In genomic region chr5:37131841-37132240, GRCm38 (mm10) we compare ENCODE assay signal across 15 mouse cellular contexts. TPM values are rescaled to one million over a fixed set of nuclear protein-coding genes. Genes with fewer than 3 reads are reported as not detected.
A peak's percentile ranks its signal among the peaks of the same experiment; 100 is the strongest.
DNase-seq lines count a peak whose midpoint lies in the region; ATAC-seq lines count a peak whose summit lies in the region.
"Had no signal": no experiment of that assay in that cellular context is flagged by ENCODE, and none has a peak within 500 bp of the region (broad histone marks: within the 10 kb centered on the region; RNA-seq: fewer than 3 reads in every experiment).

No protein-coding gene starts in this region.

- no peaks in the 10 kb centered on the region for H3K9me3 ChIP-seq in midbrain, embryonic 14.5 days (ENCODE audit: control insufficient read depth, low read length)
- no peaks in the 10 kb centered on the region for H3K9me3 ChIP-seq in midbrain, embryonic 16.5 days (replicated peaks; ENCODE audit: control insufficient read depth, low read length, poor library complexity, severe bottlenecking)
- H3K9me3 ChIP-seq: neural tube, embryonic 15.5 days had no signal

- H3K4me3 ChIP-seq in midbrain, embryonic 14.5 days (replicated peaks; ENCODE audit: low read depth, low read length), result no peak overlapping the region
- H3K4me3 ChIP-seq in midbrain, embryonic 16.5 days (ENCODE audit: low read depth, low read length), result no peak overlapping the region
- H3K4me3 ChIP-seq: neural tube, embryonic 15.5 days had no signal

- H3K27me3 ChIP-seq in midbrain, embryonic 14.5 days (ENCODE audit: control insufficient read depth, insufficient read depth, low read length), result no peaks in the 10 kb centered on the region
- H3K27me3 ChIP-seq in midbrain, embryonic 16.5 days (ENCODE audit: control insufficient read depth, insufficient read depth, low read depth, low read length), result no peaks in the 10 kb centered on the region
- H3K27me3 ChIP-seq: neural tube, embryonic 15.5 days had no signal

- no peaks in the 10 kb centered on the region for H3K36me3 ChIP-seq in midbrain, embryonic 14.5 days (ENCODE audit: control insufficient read depth, insufficient read depth, low read length)
- peaks cover 3% of the 10 kb centered on the region; the same call in 1 of the 2 replicates for H3K36me3 ChIP-seq in midbrain, embryonic 16.5 days (ENCODE audit: control insufficient read depth, insufficient read depth, low read length)
- H3K36me3 ChIP-seq: G1E had no signal

- DNase-seq in midbrain, embryonic 14.5 days, result peak; percentile 23
- peak; percentile 54 for DNase-seq in adipocyte (ENCODE audit: low spot score)
- peak; percentile 57 for DNase-seq in forelimb bud, embryonic 11.5 days (ENCODE audit: low read depth, low spot score)
- DNase-seq in cerebellum, adult 9-11 months, result no peak
- no peak for DNase-seq in left cerebral cortex, adult 18-20 months (ENCODE audit: low spot score in 2 of 2)
- DNase-seq in ovary, postnatal 14 days (ENCODE audit: low spot score), result no peak
- DNase-seq: cerebellum, postnatal 36 days; heart, postnatal 36 days; kidney, adult 18-20 months; thymus, postnatal 25 days had no signal

- H3K9ac ChIP-seq in midbrain, embryonic 14.5 days (replicated peaks; ENCODE audit: low read length), result no peak overlapping the region
- H3K9ac ChIP-seq in midbrain, embryonic 16.5 days (ENCODE audit: low read depth, low read length), result no peak overlapping the region
- H3K9ac ChIP-seq: liver, embryonic 14.5 days; neural tube, embryonic 15.5 days had no signal

- no peak overlapping the region for H3K4me2 ChIP-seq in midbrain, embryonic 14.5 days (ENCODE audit: low read length)
- H3K4me2 ChIP-seq in midbrain, embryonic 16.5 days (ENCODE audit: low read length), result no peak overlapping the region
- H3K4me2 ChIP-seq: neural tube, embryonic 15.5 days had no signal

- no peak overlapping the region for H3K27ac ChIP-seq in midbrain, embryonic 14.5 days (replicated peaks; ENCODE audit: low read depth, low read length)
- no peak overlapping the region for H3K27ac ChIP-seq in midbrain, embryonic 16.5 days (ENCODE audit: low read length)
- H3K27ac ChIP-seq: liver, embryonic 14.5 days; macrophage; neural tube, embryonic 15.5 days had no signal

- no peak for ATAC-seq in midbrain, embryonic 14.5 days (ENCODE audit: low FRiP score, low TSS enrichment)
- no peak for ATAC-seq in midbrain, embryonic 16.5 days

- H3K4me1 ChIP-seq in midbrain, embryonic 14.5 days (ENCODE audit: control insufficient read depth, insufficient read depth, low read length), result no peaks in the 10 kb centered on the region
- H3K4me1 ChIP-seq in midbrain, embryonic 16.5 days (ENCODE audit: control insufficient read depth, insufficient read depth, low read length), result no peaks in the 10 kb centered on the region
- H3K4me1 ChIP-seq: neural tube, embryonic 15.5 days had no signal

- 48% methylated on average over 4 of the region's 4 CpGs for WGBS in midbrain, embryonic 14.5 days
- 47% methylated on average over 4 of the region's 4 CpGs for WGBS in midbrain, embryonic 16.5 days

RNA-seq across cellular contexts. Expression of gene Gm1043, which starts 46.7 kb away (rescaled TPM):
- polyA plus RNA-seq in midbrain, embryonic 14.5 days (2014; fragmentation: Nextera tagmentation; extraction: Ambion mirVana), result 1.7 and 2.0 TPM in 2 replicates
- 2.3 and 3.0 TPM in 2 replicates for polyA plus RNA-seq in midbrain, embryonic 16.5 days (2015; fragmentation: Nextera tagmentation; extraction: Ambion mirVana)
- 10 to 100 TPM; 34.0 to 35.9 TPM for total RNA-seq in left cerebral cortex, adult 18-20 months (2021)
- total RNA-seq: heart, postnatal 36 days had no signal
- polyA plus RNA-seq: G1E; liver, embryonic 14.5 days; macrophage had no signal

Comparison
In these comparisons a context has a peak if more than half of its experiments do, and no peak if none do; other contexts are left out.
1. DNase-seq: peak in midbrain, embryonic 14.5 days (single experiment), adipocyte (single experiment) and forelimb bud, embryonic 11.5 days (single experiment); none in cerebellum, adult 9-11 months (single experiment), left cerebral cortex, adult 18-20 months (0 of 2) and ovary, postnatal 14 days (single experiment).